Mouse (Mus musculus): ENCODE data around the gene Prdm11. TPM values are rescaled to one million over a fixed set of nuclear protein-coding genes. Genes with fewer than 3 reads are reported as not detected.

The Prdm11 gene
- total RNA-seq, 1 experiment, result 3.7 TPM

DNA sequence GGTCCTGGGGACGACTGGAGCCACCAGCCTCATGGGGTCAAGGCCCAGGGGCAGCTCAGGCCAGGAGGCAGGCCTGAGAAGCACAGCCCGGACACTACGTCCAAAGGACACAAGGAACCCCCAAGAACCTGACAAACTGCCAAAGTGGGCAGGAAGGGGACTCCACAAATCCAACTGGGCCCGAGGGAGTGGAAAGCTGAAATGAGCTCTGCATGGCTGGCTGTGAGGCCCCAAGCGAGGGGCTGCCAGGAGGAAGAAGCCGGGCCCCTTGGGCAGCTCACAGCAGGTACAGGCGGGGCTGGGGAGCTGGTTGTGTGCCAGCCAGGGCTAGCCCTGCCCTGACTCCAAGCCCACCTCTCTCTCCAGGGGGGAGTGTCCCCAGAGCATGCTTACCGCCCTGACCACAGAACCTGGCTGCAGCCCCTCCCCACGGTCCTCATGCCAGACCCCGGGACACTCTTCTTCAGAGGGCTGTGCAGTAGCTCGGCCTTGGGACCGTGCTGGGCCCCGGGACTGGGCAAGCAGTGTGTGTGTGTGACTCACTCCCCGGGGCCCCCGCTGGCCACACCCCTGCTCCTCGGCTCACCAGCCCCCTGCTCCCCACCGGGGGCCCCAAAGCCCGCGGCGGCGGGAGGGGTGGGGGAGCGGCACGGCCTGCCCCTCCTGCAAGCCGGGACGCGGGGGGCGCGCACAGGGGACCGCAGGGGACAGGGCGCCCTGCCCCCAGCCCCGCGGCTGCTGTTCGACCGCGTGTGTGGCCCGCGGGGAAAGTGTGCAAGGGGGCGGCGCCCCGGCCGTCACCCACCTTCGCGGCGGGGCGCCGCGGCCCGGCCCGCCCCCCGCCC, 31.7 kb downstream of the Prdm11 start:
- Histone ChIP-seq H3K9me3 (ENCODE audit: control insufficient read depth, insufficient read depth, low read depth, low read length) (no peaks in the 10 kb centered on the region), H3K9ac (ENCODE audit: insufficient read depth, low read depth, low read length, poor library complexity, severe bottlenecking) (peak overlapping the region; percentile 49; the same call in 1 of the 2 replicates), H3K27ac (ENCODE audit: insufficient read depth, low read depth, low read length, poor library complexity, severe bottlenecking) (no peak overlapping the region), H3K4me3 (ENCODE audit: insufficient read depth in 1 of 2, low read depth in 1 of 2, low read length in 2 of 2, poor library complexity in 1 of 2, severe bottlenecking in 1 of 2) (peak overlapping the region; percentile 61 to 69; a peak in 3 of 4 replicates), H3K36me3 (ENCODE audit: control insufficient read depth, insufficient read depth, low read length, poor library complexity, severe bottlenecking) (no peaks in the 10 kb centered on the region), H3K4me1 (ENCODE audit: control insufficient read depth in 2 of 2, insufficient read depth in 2 of 2, low read length in 2 of 2, poor library complexity in 1 of 2) (peaks cover 0 to 7% of the 10 kb centered on the region in 2 experiments; a peak in 1 of 4 replicates)
- TF ChIP-seq ZC3H11A (IDR thresholded peaks at IDR 0.05; ENCODE audit: borderline replicate concordance, low read depth, low read length), result no peak
- no peak for TF ChIP-seq CHD2 (IDR thresholded peaks at IDR 0.05; ENCODE audit: low read depth, low read length)
- TF ChIP-seq ZNF384 (IDR thresholded peaks at IDR 0.05; ENCODE audit: low read depth, low read length), result no peak
- TF ChIP-seq MAFK (IDR thresholded peaks at IDR 0.05; ENCODE audit: insufficient read depth, low read depth, low read length), result no peak
- no peak for TF ChIP-seq HCFC1 (IDR thresholded peaks at IDR 0.05; ENCODE audit: borderline replicate concordance, insufficient read depth, low read length)
- in situ Hi-C loops (cut with MboI; ENCODE audit: low sequenced_read_pairs in 2 of 2, unreplicated experiment in 2 of 2), result no loop called here
- DNase-seq (ENCODE audit: low read depth, low spot score), result no peak

- H3K9ac ChIP-seq (ENCODE audit: insufficient read depth, low read depth, low read length, poor library complexity, severe bottlenecking), result no peak overlapping the region
- DNase-seq (ENCODE audit: low read depth, low spot score), result no peak
These were observed 32.4 kb downstream of the Prdm11 start for GRCm38 (mm10) chr2:93013415-93014092.

GRCm38 (mm10) chr2:93012976-93013375, 33.0 kb downstream of the Prdm11 start:
- H3K4me1 ChIP-seq (ENCODE audit: control insufficient read depth in 2 of 2, insufficient read depth in 2 of 2, low read length in 2 of 2, poor library complexity in 1 of 2), result peaks cover 0 to 7% of the 10 kb centered on the region in 2 experiments; a peak in 1 of 4 replicates
- no peak for DNase-seq (ENCODE audit: low read depth, low spot score)
- TF ChIP-seq MAFK (IDR thresholded peaks at IDR 0.05; ENCODE audit: insufficient read depth, low read depth, low read length), result no peak
- TF ChIP-seq HCFC1 (IDR thresholded peaks at IDR 0.05; ENCODE audit: borderline replicate concordance, insufficient read depth, low read length), result no peak
- TF ChIP-seq CHD2 (IDR thresholded peaks at IDR 0.05; ENCODE audit: low read depth, low read length), result no peak
- TF ChIP-seq ZC3H11A (IDR thresholded peaks at IDR 0.05; ENCODE audit: borderline replicate concordance, low read depth, low read length), result no peak
- TF ChIP-seq ZNF384 (IDR thresholded peaks at IDR 0.05; ENCODE audit: low read depth, low read length), result no peak
- in situ Hi-C loops (cut with MboI; ENCODE audit: low sequenced_read_pairs in 2 of 2, unreplicated experiment in 2 of 2), result no loop called here
- H3K9me3 ChIP-seq (ENCODE audit: control insufficient read depth, insufficient read depth, low read depth, low read length), result no peaks in the 10 kb centered on the region
- no peak overlapping the region for H3K4me3 ChIP-seq (ENCODE audit: insufficient read depth in 1 of 2, low read depth in 1 of 2, low read length in 2 of 2, poor library complexity in 1 of 2, severe bottlenecking in 1 of 2)
- H3K27ac ChIP-seq (ENCODE audit: insufficient read depth, low read depth, low read length, poor library complexity, severe bottlenecking), result no peak overlapping the region
- H3K9ac ChIP-seq (ENCODE audit: insufficient read depth, low read depth, low read length, poor library complexity, severe bottlenecking), result no peak overlapping the region
- H3K36me3 ChIP-seq (ENCODE audit: control insufficient read depth, insufficient read depth, low read length, poor library complexity, severe bottlenecking), result no peaks in the 10 kb centered on the region

More at GRCm38 (mm10) chr2:93013415-93014092, 32.4 kb downstream of the Prdm11 start:
- Histone ChIP-seq H3K27ac (ENCODE audit: insufficient read depth, low read depth, low read length, poor library complexity, severe bottlenecking) (no peak overlapping the region), H3K36me3 (ENCODE audit: control insufficient read depth, insufficient read depth, low read length, poor library complexity, severe bottlenecking) (no peaks in the 10 kb centered on the region), H3K9me3 (ENCODE audit: control insufficient read depth, insufficient read depth, low read depth, low read length) (no peaks in the 10 kb centered on the region), H3K4me1 (ENCODE audit: control insufficient read depth in 2 of 2, insufficient read depth in 2 of 2, low read length in 2 of 2, poor library complexity in 1 of 2) (peaks cover 0 to 7% of the 10 kb centered on the region in 2 experiments; a peak in 1 of 4 replicates), H3K4me3 (ENCODE audit: insufficient read depth in 1 of 2, low read depth in 1 of 2, low read length in 2 of 2, poor library complexity in 1 of 2, severe bottlenecking in 1 of 2) (no peak overlapping the region; a peak in 1 of 4 replicates)
- TF ChIP-seq MAFK (IDR thresholded peaks at IDR 0.05; ENCODE audit: insufficient read depth, low read depth, low read length) (no peak), CHD2 (IDR thresholded peaks at IDR 0.05; ENCODE audit: low read depth, low read length) (no peak), ZC3H11A (IDR thresholded peaks at IDR 0.05; ENCODE audit: borderline replicate concordance, low read depth, low read length) (no peak), ZNF384 (IDR thresholded peaks at IDR 0.05; ENCODE audit: low read depth, low read length) (no peak), HCFC1 (IDR thresholded peaks at IDR 0.05; ENCODE audit: borderline replicate concordance, insufficient read depth, low read length) (no peak)
- in situ Hi-C loops (cut with MboI; ENCODE audit: low sequenced_read_pairs in 2 of 2, unreplicated experiment in 2 of 2), result no loop called here

GRCm38 (mm10) chr2:93011933-93012332, 34.0 kb downstream of the Prdm11 start:
- H3K9me3 ChIP-seq (ENCODE audit: control insufficient read depth, insufficient read depth, low read depth, low read length), result no peaks in the 10 kb centered on the region
- TF ChIP-seq HCFC1 (IDR thresholded peaks at IDR 0.05; ENCODE audit: borderline replicate concordance, insufficient read depth, low read length) (no peak), CHD2 (IDR thresholded peaks at IDR 0.05; ENCODE audit: low read depth, low read length) (no peak), ZC3H11A (IDR thresholded peaks at IDR 0.05; ENCODE audit: borderline replicate concordance, low read depth, low read length) (no peak), ZNF384 (IDR thresholded peaks at IDR 0.05; ENCODE audit: low read depth, low read length) (no peak), MAFK (IDR thresholded peaks at IDR 0.05; ENCODE audit: insufficient read depth, low read depth, low read length) (no peak)
- no peaks in the 10 kb centered on the region for H3K36me3 ChIP-seq (ENCODE audit: control insufficient read depth, insufficient read depth, low read length, poor library complexity, severe bottlenecking)
- in situ Hi-C loops (cut with MboI; ENCODE audit: low sequenced_read_pairs in 2 of 2, unreplicated experiment in 2 of 2), result no loop called here
- peaks cover 0 to 7% of the 10 kb centered on the region in 2 experiments; a peak in 1 of 4 replicates for H3K4me1 ChIP-seq (ENCODE audit: control insufficient read depth in 2 of 2, insufficient read depth in 2 of 2, low read length in 2 of 2, poor library complexity in 1 of 2)
- DNase-seq (ENCODE audit: low read depth, low spot score), result no peak
- H3K27ac ChIP-seq (ENCODE audit: insufficient read depth, low read depth, low read length, poor library complexity, severe bottlenecking), result no peak overlapping the region
- H3K9ac ChIP-seq (ENCODE audit: insufficient read depth, low read depth, low read length, poor library complexity, severe bottlenecking), result no peak overlapping the region
- no peak overlapping the region for H3K4me3 ChIP-seq (ENCODE audit: insufficient read depth in 1 of 2, low read depth in 1 of 2, low read length in 2 of 2, poor library complexity in 1 of 2, severe bottlenecking in 1 of 2)

Measured in ES-E14 (cell line).